Mouse (Mus musculus): ENCODE data around the gene Aarsd1. TPM values are rescaled to one million over a fixed set of nuclear protein-coding genes. Genes with fewer than 3 reads are reported as not detected.
"Not testable (repeated sequence)": the region's sequence is repeated elsewhere in the genome, so short reads cannot be mapped to it uniquely, and the experiment has no call there.

Aarsd1 gene
- polyA plus RNA-seq, 1 experiment from 2014 or later, result 94.2 TPM

- ATAC-seq (ENCODE audit: insufficient number of reproducible peaks, insufficient read depth, low FRiP score, low TSS enrichment, low read depth); H3K4me3 ChIP-seq (replicated peaks); H3K27ac ChIP-seq; H3K27me3 ChIP-seq; H3K9ac ChIP-seq (replicated peaks); H3K4me2 ChIP-seq; H3K9me3 ChIP-seq: not testable (repeated sequence)
- Histone ChIP-seq H3K36me3 (peaks cover 32% of the 10 kb centered on the region), H3K4me1 (replicated peaks) (peaks cover 18% of the 10 kb centered on the region)
- 91% methylated on average over 8 of the region's 8 CpGs for WGBS
Measured at GRCm38 (mm10) chr11:101446860-101447259, 29.4 kb upstream of the Aarsd1 start.

- peaks cover 32% of the 10 kb centered on the region for H3K36me3 ChIP-seq
- WGBS, result 96% methylated on average over 1 of the region's 1 CpGs
Measured at GRCm38 (mm10) chr11:101446319-101446718, 28.9 kb upstream of the Aarsd1 start.

GRCm38 (mm10) chr11:101442760-101443159 lies 25.3 kb upstream of the Aarsd1 start:
- Histone ChIP-seq H3K4me2 (peak overlapping the region; percentile 92), H3K27me3 (no peaks in the 10 kb centered on the region), H3K4me1 (replicated peaks) (peaks cover 18% of the 10 kb centered on the region), H3K27ac (peak overlapping the region; percentile 95), H3K36me3 (peaks cover 32% of the 10 kb centered on the region), H3K9ac (replicated peaks) (peak overlapping the region; percentile 85), H3K9me3 (no peaks in the 10 kb centered on the region), H3K4me3 (replicated peaks) (peak overlapping the region; percentile 69)
- no peak for ATAC-seq (ENCODE audit: insufficient number of reproducible peaks, insufficient read depth, low FRiP score, low TSS enrichment, low read depth)
- WGBS, result 1% methylated on average over 14 of the region's 14 CpGs

More at GRCm38 (mm10) chr11:101446319-101446718, 28.9 kb upstream of the Aarsd1 start:
- Histone ChIP-seq H3K4me1 (replicated peaks) (peaks cover 18% of the 10 kb centered on the region), H3K9ac (replicated peaks) (no peak overlapping the region), H3K4me3 (replicated peaks) (no peak overlapping the region), H3K9me3 (no peaks in the 10 kb centered on the region), H3K27ac (no peak overlapping the region), H3K27me3 (no peaks in the 10 kb centered on the region), H3K4me2 (no peak overlapping the region)
- no peak for ATAC-seq (ENCODE audit: insufficient number of reproducible peaks, insufficient read depth, low FRiP score, low TSS enrichment, low read depth)

- Histone ChIP-seq H3K9me3 (no peaks in the 10 kb centered on the region), H3K4me2 (peak within 1 kb of the TSS; percentile 92), H3K4me3 (replicated peaks) (peak within 1 kb of the TSS; percentile 69), H3K4me1 (replicated peaks) (peaks cover 18% of the 10 kb centered on the region), H3K27ac (peak within 1 kb of the TSS; percentile 95), H3K27me3 (no peaks in the 10 kb centered on the region), H3K9ac (replicated peaks) (peak within 1 kb of the TSS; percentile 85), H3K36me3 (peaks cover 32% of the 10 kb centered on the region)
- WGBS, result under 1% methylated on average over 42 of the region's 42 CpGs
- peak; percentile 97 for ATAC-seq (ENCODE audit: insufficient number of reproducible peaks, insufficient read depth, low FRiP score, low TSS enrichment, low read depth)
Measured at GRCm38 (mm10) chr11:101442127-101442693, 24.8 kb upstream of the Aarsd1 start, which contains the start of gene Rpl27. Gene Rpl27 (plus strand): TSS chr11:101442298.

GRCm38 (mm10) chr11:101441450-101442126 lies 24.2 kb upstream of the Aarsd1 start:
- not testable (repeated sequence) for H3K27ac ChIP-seq; H3K9ac ChIP-seq (replicated peaks); H3K9me3 ChIP-seq; H3K27me3 ChIP-seq; ATAC-seq (ENCODE audit: insufficient number of reproducible peaks, insufficient read depth, low FRiP score, low TSS enrichment, low read depth)
- peaks cover 29% of the 10 kb centered on the region for H3K36me3 ChIP-seq
- H3K4me2 ChIP-seq, result peak overlapping the region; percentile 92
- 40% methylated on average over 14 of the region's 15 CpGs for WGBS
- peak overlapping the region; percentile 69 for H3K4me3 ChIP-seq (replicated peaks)
- peaks cover 18% of the 10 kb centered on the region for H3K4me1 ChIP-seq (replicated peaks)

- WGBS, result 57% methylated on average over 3 of the region's 3 CpGs
- H3K4me2 ChIP-seq; H3K4me3 ChIP-seq (replicated peaks); H3K9me3 ChIP-seq; H3K9ac ChIP-seq (replicated peaks); H3K27ac ChIP-seq; ATAC-seq (ENCODE audit: insufficient number of reproducible peaks, insufficient read depth, low FRiP score, low TSS enrichment, low read depth); H3K27me3 ChIP-seq; H3K4me1 ChIP-seq (replicated peaks): not testable (repeated sequence)
- peaks cover 31% of the 10 kb centered on the region for H3K36me3 ChIP-seq
Measured at GRCm38 (mm10) chr11:101438006-101438405, 20.6 kb upstream of the Aarsd1 start.

- Histone ChIP-seq H3K4me2 (no peak overlapping the region), H3K27me3 (no peaks in the 10 kb centered on the region), H3K36me3 (peaks cover 38% of the 10 kb centered on the region), H3K9ac (replicated peaks) (no peak overlapping the region), H3K4me1 (replicated peaks) (no peaks in the 10 kb centered on the region), H3K9me3 (no peaks in the 10 kb centered on the region), H3K27ac (no peak overlapping the region), H3K4me3 (replicated peaks) (no peak overlapping the region)
- ATAC-seq (ENCODE audit: insufficient number of reproducible peaks, insufficient read depth, low FRiP score, low TSS enrichment, low read depth), result no peak
- 79% methylated on average over 4 of the region's 4 CpGs for WGBS
Measured at GRCm38 (mm10) chr11:101436916-101437315, 19.5 kb upstream of the Aarsd1 start.

- H3K4me1 ChIP-seq (replicated peaks), result no peaks in the 10 kb centered on the region
- H3K36me3 ChIP-seq, result peaks cover 49% of the 10 kb centered on the region
- ATAC-seq (ENCODE audit: insufficient number of reproducible peaks, insufficient read depth, low FRiP score, low TSS enrichment, low read depth), result no peak
- H3K27ac ChIP-seq, result no peak overlapping the region
- 85% methylated on average over 4 of the region's 4 CpGs for WGBS
- H3K4me3 ChIP-seq (replicated peaks), result no peak overlapping the region
- H3K27me3 ChIP-seq, result no peaks in the 10 kb centered on the region
- H3K9me3 ChIP-seq, result no peaks in the 10 kb centered on the region
- H3K9ac ChIP-seq (replicated peaks), result no peak overlapping the region
- no peak overlapping the region for H3K4me2 ChIP-seq
Measured at GRCm38 (mm10) chr11:101435831-101436230, 18.4 kb upstream of the Aarsd1 start.

GRCm38 (mm10) chr11:101433396-101433795 lies 16.0 kb upstream of the Aarsd1 start:
- Histone ChIP-seq H3K36me3 (peaks cover 64% of the 10 kb centered on the region), H3K9ac (replicated peaks) (no peak overlapping the region)
- 91% methylated on average over 13 of the region's 13 CpGs for WGBS

GRCm38 (mm10) chr11:101431327-101431726 lies 13.9 kb upstream of the Aarsd1 start:
- no peak overlapping the region for H3K9ac ChIP-seq (replicated peaks)
- no peak overlapping the region for H3K27ac ChIP-seq
- H3K4me2 ChIP-seq, result no peak overlapping the region
- ATAC-seq (ENCODE audit: insufficient number of reproducible peaks, insufficient read depth, low FRiP score, low TSS enrichment, low read depth), result no peak
- no peaks in the 10 kb centered on the region for H3K9me3 ChIP-seq
- 93% methylated on average over 9 of the region's 9 CpGs for WGBS
- no peak overlapping the region for H3K4me3 ChIP-seq (replicated peaks)
- H3K27me3 ChIP-seq, result no peaks in the 10 kb centered on the region
- H3K4me1 ChIP-seq (replicated peaks), result peaks cover 7% of the 10 kb centered on the region
- peaks cover 64% of the 10 kb centered on the region for H3K36me3 ChIP-seq

More at GRCm38 (mm10) chr11:101433396-101433795, 16.0 kb upstream of the Aarsd1 start:
- no peak overlapping the region for H3K4me3 ChIP-seq (replicated peaks)
- H3K9me3 ChIP-seq, result no peaks in the 10 kb centered on the region
- H3K27ac ChIP-seq, result no peak overlapping the region
- H3K27me3 ChIP-seq, result no peaks in the 10 kb centered on the region
- no peak overlapping the region for H3K4me2 ChIP-seq
- ATAC-seq (ENCODE audit: insufficient number of reproducible peaks, insufficient read depth, low FRiP score, low TSS enrichment, low read depth), result no peak
- H3K4me1 ChIP-seq (replicated peaks), result no peaks in the 10 kb centered on the region

GRCm38 (mm10) chr11:101426165-101426564 lies 8.8 kb upstream of the Aarsd1 start:
- no peak for ATAC-seq (ENCODE audit: insufficient number of reproducible peaks, insufficient read depth, low FRiP score, low TSS enrichment, low read depth)
- no peaks in the 10 kb centered on the region for H3K27me3 ChIP-seq
- H3K9ac ChIP-seq (replicated peaks), result peak overlapping the region; percentile 78
- 68% methylated on average over 8 of the region's 8 CpGs for WGBS
- H3K9me3 ChIP-seq, result no peaks in the 10 kb centered on the region
- peaks cover 19% of the 10 kb centered on the region for H3K36me3 ChIP-seq
- peak overlapping the region; percentile 97 for H3K4me3 ChIP-seq (replicated peaks)
- H3K4me2 ChIP-seq, result peak overlapping the region; percentile 95
- peaks cover 29% of the 10 kb centered on the region for H3K4me1 ChIP-seq (replicated peaks)
- H3K27ac ChIP-seq, result no peak overlapping the region

Measured in limb, embryonic 12.5 days (tissue).